Mouse (Mus musculus) ZHBTc4 (cell line): ENCODE results near the gene Siae.

ENCODE experiments used
- DNase-seq: peaks from one replicate; pipeline ENCODE4 v3.0.0-alpha.2; 2011; ENCODE audit warnings: low read depth, low spot score

The Siae gene

GRCm38 (mm10) chr9:37540701-37541575 is 14.6 kb upstream of the Siae start:
- no peak for DNase-seq

- DNase-seq = peak; percentile 10
Observed at GRCm38 (mm10) chr9:37541851-37542642, 13.5 kb upstream of the Siae start.

GRCm38 (mm10) chr9:37543869-37544440 is 11.5 kb upstream of the Siae start:
- no peak for DNase-seq

DNA sequence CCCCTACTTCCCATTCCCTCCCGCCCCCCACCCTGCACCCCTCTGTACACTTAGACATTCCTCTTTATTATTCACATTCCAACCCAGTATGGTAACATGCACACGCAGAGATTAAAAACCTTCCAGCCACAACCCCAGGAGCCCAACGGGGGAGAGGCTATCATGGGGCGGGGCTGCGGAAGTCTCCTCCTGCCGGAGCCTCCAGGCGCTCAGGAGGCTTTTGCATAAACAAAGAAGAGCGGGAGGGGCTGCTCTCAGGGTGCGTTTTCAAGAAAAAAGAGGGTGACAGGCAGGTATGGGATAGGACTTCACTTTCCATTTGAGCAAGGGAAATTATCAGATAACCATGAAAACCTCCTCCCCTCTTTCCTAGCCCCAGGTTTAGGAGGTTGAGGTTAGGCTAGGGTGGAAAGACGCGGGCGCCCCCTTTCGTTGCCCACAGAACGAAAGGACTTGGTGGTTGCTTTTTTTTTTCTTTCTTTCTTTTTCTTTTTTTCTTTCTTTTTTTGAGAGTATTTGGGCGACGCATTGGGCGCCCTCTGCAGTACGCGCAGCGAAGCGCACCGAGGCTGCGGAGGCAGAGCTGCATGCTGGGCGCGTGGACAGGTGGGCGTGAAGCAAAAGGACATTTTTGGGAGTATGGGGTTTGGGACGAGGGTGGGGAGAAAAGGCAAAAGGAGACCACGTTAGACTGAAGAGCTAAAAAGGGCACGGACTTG is 10.9 kb upstream of the Siae start:
- peak; percentile 87 for DNase-seq

- no peak for DNase-seq
Observed at GRCm38 (mm10) chr9:37545166-37545610, 10.3 kb upstream of the Siae start.

DNA sequence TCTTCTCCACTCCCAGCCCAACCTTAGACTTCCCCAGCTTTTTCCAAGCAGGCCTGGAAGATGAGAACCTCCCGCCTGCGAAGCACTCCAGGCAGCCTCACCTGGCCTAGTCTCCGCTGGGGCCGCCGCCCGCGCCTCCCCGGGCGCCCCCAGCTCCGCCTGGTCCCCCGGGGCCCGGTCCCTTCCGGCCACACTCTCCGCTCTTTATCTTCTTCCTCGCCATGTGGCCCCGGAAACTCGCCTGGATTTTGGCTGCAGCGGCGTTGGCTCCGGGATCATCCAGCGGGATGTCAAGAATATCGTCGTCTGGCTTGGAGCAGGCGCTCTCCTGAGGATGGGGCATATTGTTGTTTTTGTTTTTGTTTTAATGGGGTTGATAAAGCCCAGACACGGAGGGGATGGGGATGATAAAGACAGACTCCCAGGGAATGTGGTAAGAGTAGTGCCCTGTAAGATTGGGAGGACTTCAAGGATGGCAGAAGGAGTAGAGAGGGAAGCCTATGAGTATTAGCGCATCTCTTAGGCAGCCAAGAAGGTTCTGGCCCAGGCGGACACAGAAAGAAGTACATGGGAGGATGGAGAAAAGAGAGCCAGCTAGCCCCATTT is 9.5 kb upstream of the Siae start:
- peak; percentile 12 for DNase-seq

DNA sequence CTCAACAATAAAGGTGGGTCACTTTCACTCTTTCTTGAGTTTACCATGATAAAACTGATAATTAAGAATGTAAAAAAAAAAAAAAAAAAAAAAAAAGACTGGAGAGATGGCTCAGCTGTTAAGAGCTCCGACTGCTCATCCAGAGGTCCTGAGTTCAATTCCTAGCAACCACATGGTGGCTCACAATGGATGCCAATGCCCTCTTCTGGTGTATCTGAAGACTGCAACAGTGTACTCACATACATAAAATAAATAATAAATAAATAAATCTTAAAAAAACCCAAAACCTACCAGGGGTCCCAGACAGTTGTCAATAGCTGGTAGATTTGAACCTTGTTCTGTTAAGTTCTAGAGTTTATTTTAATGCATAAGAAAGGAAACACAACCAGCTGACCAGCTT is 8.6 kb upstream of the Siae start:
- DNase-seq = peak; percentile 45

- DNase-seq = no peak
Observed at GRCm38 (mm10) chr9:37550435-37550834, 5.1 kb upstream of the Siae start.

DNA sequence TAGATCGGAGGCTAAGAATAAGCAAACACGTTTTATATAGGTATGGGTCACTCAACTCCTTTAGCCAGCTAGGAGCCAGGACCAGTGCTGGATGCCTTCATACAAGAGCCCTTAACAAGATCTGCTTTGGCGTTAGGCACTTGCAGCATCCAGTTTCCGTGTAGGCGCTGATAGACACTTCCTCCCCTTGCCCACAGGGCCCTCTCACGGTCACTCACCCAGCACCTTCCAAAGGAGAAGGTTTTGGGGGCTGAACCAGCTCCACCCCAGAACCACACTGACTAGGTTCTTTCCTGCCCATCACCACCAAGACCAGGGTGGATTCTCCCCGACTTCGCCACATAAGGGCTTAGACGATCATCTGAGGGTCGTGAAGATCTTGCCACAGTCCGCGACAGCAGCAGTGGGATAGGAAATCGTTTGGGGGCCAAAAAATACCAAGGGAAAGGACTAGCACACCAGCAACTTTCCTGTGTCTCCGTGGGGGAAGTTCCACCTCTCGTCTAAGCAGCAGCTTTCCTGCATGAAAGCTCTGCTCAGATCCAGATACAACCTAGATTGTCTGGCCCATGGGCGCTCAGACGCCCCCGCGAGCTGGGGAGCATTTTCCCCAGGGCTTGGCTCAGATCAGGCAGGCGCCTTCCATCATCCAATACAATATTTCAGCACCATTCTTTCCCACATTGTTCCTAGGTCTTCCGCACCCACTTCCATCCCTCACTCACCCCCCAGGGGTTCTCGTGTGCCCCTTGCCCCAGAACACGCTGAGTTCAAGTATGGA is 3.6 kb upstream of the Siae start:
- DNase-seq = no peak

- DNase-seq = peak; percentile 95
Observed at GRCm38 (mm10) chr9:37552536-37553293, 2.8 kb upstream of the Siae start, which contains the start of gene Nrgn. Nrgn (minus strand) TSS chr9:37552904.

DNA sequence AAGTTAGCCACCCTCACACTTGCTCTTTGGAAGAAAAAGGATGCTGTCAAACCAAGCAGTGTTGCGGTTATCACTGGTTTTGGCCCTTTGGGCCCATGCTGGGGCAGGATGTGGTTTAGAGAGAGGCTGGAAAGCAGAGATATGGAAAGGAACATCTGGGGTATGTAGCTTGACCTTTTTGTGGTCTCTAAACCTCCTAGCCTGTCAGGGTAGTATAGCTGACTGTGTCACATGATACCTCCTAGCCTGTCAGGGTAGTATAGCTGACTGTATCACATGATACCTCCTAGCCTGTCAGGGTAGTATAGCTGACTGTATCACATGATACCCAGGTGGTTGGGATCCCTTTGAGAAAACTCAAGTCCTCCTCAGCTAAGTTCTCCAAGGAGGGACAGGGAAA is 1.2 kb upstream of the Siae start:
- DNase-seq = no peak

- DNase-seq = no peak
Observed at GRCm38 (mm10) chr9:37556366-37556765, 868 bp downstream of the Siae start.

DNA sequence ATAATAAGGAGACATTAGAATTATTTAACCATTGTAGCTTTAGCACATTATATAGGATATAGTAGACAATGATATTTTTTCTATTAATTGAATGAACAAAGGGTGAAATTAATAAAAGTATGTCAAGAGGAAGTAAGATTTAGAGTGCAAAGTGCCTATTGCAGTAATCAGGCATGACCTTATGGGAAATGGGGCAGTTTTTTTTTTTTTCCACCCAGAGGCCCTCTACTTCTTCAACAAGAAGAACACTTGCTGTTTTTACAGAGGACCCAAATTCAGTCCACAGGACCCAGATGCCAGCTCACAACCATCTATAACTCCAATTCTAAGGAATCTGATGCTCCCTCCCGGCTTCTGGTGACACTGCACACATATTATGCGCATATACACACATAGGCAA is 5.1 kb downstream of the Siae start:
- DNase-seq = no peak

DNA sequence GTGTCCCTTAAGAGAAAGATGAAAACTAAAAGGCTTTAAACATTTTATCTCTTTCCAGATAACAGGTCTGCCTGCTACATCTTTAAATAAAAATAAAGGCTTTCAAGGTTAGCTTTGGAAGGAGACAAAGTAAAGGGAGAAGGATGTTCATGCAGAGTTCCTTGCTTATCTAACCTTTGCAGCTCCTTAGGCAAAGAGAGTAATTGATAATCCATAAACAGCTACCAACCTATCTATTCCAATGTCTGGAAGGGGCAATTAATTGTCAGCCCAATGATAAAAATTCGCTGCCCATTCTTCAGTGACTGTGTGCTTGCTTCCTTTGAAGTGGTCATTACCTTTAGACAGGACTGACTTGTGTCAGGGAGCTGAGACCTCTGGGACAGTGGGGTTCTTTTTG is 8.3 kb downstream of the Siae start:
- no peak for DNase-seq

- DNase-seq = no peak
Observed at GRCm38 (mm10) chr9:37567019-37567418, 11.5 kb downstream of the Siae start.

DNA sequence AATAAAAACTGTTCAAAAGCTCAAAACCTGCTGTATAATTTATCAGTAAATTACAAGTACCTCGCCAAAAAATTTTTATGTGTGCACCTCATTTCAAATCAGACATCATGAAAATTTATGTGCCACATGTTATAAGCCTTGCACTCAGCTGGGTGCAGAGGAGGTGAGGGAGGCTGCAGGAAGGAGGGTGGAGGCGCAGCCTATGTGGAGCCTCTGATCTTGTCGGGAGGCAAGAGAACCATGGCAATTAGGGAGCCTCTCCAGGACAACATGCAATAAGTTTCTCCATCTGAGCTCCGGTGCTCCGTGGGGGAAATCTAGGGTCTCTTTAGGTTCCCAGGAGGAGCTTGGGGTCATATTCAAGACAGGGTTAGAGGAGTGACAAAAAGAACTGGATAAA is 12.0 kb downstream of the Siae start:
- no peak for DNase-seq

DNA sequence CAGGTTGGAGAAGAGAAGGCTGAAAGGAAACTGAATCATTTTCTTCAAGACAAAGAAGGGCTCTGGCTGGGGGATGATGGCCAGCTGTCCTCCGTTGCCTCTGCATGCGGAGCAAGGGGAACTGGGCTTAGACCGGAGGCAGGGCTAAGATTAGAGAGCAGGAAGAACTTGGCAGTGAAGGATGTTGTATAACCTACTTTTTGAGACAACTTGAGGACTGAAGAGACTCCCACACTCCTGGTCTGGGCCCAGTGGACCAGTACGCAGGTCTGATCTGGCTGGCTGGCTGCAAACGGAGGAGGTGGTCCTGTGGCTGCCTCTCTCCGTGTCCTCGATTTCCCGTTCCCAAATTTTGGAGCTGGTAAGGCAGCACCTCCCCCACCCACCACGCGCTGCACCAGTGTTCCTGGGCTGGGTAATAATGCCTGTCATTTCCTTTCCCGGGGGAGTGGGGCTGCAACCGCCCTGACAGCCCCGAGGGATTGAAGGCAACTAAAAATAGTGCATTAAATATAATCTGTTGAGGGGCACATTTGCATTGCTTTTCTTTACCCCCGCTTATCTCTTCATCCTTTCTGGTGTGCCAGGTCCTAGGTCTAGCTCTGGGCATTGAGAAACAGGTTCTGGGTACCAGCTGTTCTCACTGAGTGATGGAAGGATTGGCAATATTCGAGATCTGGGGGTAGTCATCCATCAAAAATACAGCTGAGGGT is 12.6 kb downstream of the Siae start:
- no peak for DNase-seq

DNA sequence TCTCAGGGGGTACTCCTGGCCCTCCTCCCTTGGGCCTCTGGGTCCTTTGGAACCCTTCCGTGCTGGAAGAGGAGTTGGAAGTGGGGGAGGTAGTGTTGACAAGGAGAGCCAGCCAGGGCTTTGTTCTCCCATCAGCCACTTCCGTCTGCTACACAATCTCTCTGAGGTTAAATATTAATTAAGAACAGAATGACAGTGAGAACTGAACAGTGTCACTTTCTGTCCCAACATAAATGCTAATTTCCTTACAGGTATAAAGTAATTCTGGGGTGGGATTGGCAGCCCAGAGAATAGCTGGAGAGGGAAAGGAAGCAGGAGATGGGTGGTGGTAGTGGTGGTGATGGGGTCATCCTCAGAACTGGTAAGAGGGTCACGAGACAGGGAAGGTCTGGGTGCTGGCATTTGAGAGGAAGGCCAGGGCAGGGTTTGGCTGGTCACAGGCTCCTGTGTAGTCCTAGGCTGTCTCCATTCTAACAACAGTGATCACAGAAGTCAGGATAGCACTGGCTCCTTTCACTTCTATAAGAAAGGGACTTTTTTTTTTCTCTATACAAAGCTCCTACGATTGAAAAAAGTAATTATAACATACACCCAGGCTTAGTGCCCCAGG is 13.2 kb downstream of the Siae start:
- no peak for DNase-seq
